In the genomic region with DNA sequence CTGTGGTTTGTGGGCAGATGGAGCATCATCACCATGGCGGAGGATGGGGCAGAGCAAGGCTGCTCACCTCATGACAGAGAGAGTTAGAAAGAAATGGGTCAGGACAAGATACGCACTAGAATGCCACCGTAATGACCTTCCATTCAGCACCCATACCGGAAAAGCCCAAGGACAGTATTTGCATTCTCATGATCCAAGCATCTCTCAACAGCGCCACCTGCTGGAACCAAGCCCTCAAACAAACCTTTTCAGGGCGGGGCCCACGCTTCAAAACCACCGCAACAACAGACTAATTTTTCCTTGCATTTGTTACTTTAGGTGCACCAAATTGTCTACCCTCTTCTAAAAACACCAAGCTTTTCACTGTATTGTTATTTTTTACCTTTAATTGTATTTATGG, we compare ENCODE assay signal across 9 mouse cellular contexts. TPM values are rescaled to one million over a fixed set of nuclear protein-coding genes. Genes with fewer than 3 reads are reported as not detected.
DNase-seq lines count a peak whose midpoint lies in the region; ATAC-seq and TF ChIP-seq lines count a peak whose summit lies in the region.
"Had no signal": no experiment of that assay in that cellular context is flagged by ENCODE, and none has a peak within 500 bp of the region (broad histone marks: within the 10 kb centered on the region; RNA-seq: fewer than 3 reads in every experiment).

No protein-coding gene starts in this region.

- no peaks in the 10 kb centered on the region for H3K27me3 ChIP-seq in hindbrain, postnatal 0 days (ENCODE audit: insufficient read depth, low read length)
- no peaks in the 10 kb centered on the region for H3K27me3 ChIP-seq in hindbrain, embryonic 12.5 days
- no peaks in the 10 kb centered on the region for H3K27me3 ChIP-seq in ES-Bruce4 (ENCODE audit: control insufficient read depth, insufficient read depth, low read length, poor library complexity, severe bottlenecking)

- no peak overlapping the region for H3K4me2 ChIP-seq in hindbrain, postnatal 0 days (ENCODE audit: low read depth, low read length)
- no peak overlapping the region for H3K4me2 ChIP-seq in hindbrain, embryonic 12.5 days (replicated peaks)

- TF ChIP-seq POLR2A in ES-Bruce4 (IDR thresholded peaks at IDR 0.05; ENCODE audit: insufficient read depth, low read length), result no peak

- no peak overlapping the region for H3K9ac ChIP-seq in hindbrain, postnatal 0 days (replicated peaks; ENCODE audit: low read length)
- H3K9ac ChIP-seq in hindbrain, embryonic 12.5 days, result no peak overlapping the region
- no peak overlapping the region for H3K9ac ChIP-seq in ES-Bruce4 (ENCODE audit: low read depth, poor library complexity, severe bottlenecking)

- ATAC-seq in hindbrain, postnatal 0 days, result no peak
- ATAC-seq in hindbrain, embryonic 12.5 days (ENCODE audit: low FRiP score), result no peak

- no peaks in the 10 kb centered on the region for H3K9me3 ChIP-seq in hindbrain, postnatal 0 days (ENCODE audit: low read length)
- H3K9me3 ChIP-seq in hindbrain, embryonic 12.5 days (replicated peaks), result no peaks in the 10 kb centered on the region
- H3K9me3 ChIP-seq in ES-Bruce4 (replicated peaks; ENCODE audit: control insufficient read depth, insufficient read depth, low read length, poor library complexity, severe bottlenecking), result peaks cover 8% of the 10 kb centered on the region

- peak; percentile 64 for TF ChIP-seq CTCF in hindbrain, postnatal 0 days (IDR thresholded peaks at IDR 0.05; ENCODE audit: low read depth)
- peak; percentile 78 for TF ChIP-seq CTCF in ES-Bruce4 (IDR thresholded peaks at IDR 0.05; ENCODE audit: low read depth, low read length)

- TF ChIP-seq EP300 in ES-Bruce4 (IDR thresholded peaks at IDR 0.05; ENCODE audit: insufficient read depth, low read depth, low read length), result no peak

- peak; percentile 38 for DNase-seq in hindbrain, postnatal 0 days (ENCODE audit: low spot score)
- DNase-seq in c-Kit-negative CD71-positive TER-119-positive erythroid progenitor cells, embryonic 14.5 days (ENCODE audit: low read depth, low spot score), result peak; percentile 68
- peak; percentile 39 for DNase-seq in forelimb bud, embryonic 11.5 days (ENCODE audit: low read depth, low spot score)
- peak; percentile 25 for DNase-seq in left cerebral cortex, adult 11 months (ENCODE audit: low spot score)
- DNase-seq in naive thymus-derived CD4-positive, alpha-beta T cell, adult 2 months (ENCODE audit: low read depth), result peak; percentile 86
- peak; percentile 30 to 79 for DNase-seq in thymus, postnatal 10 days (ENCODE audit: low spot score in 2 of 2)

- no peak overlapping the region for H3K4me3 ChIP-seq in hindbrain, postnatal 0 days (ENCODE audit: low read length)
- H3K4me3 ChIP-seq in hindbrain, embryonic 12.5 days, result no peak overlapping the region
- peak overlapping the region; percentile 38; the same call in 1 of the 2 replicates for H3K4me3 ChIP-seq in ES-Bruce4 (ENCODE audit: low read depth, low read length)

- H3K27ac ChIP-seq in hindbrain, postnatal 0 days, result no peak overlapping the region
- no peak overlapping the region for H3K27ac ChIP-seq in hindbrain, embryonic 12.5 days
- H3K27ac ChIP-seq in ES-Bruce4 (ENCODE audit: insufficient read depth, low read length), result no peak overlapping the region

- no peaks in the 10 kb centered on the region for H3K36me3 ChIP-seq in hindbrain, postnatal 0 days (ENCODE audit: insufficient read depth, low read length)
- H3K36me3 ChIP-seq in hindbrain, embryonic 12.5 days, result no peaks in the 10 kb centered on the region
- H3K36me3 ChIP-seq in ES-Bruce4 (ENCODE audit: control insufficient read depth, insufficient read depth, low read length, poor library complexity, severe bottlenecking), result no peaks in the 10 kb centered on the region

- 55% methylated on average over 8 of the region's 8 CpGs for WGBS in hindbrain, postnatal 0 days
- 57% methylated on average over 8 of the region's 8 CpGs for WGBS in hindbrain, embryonic 12.5 days

- H3K4me1 ChIP-seq in hindbrain, postnatal 0 days (ENCODE audit: insufficient read depth, low read length), result no peaks in the 10 kb centered on the region
- no peaks in the 10 kb centered on the region for H3K4me1 ChIP-seq in hindbrain, embryonic 12.5 days
- no peaks in the 10 kb centered on the region for H3K4me1 ChIP-seq in ES-Bruce4 (ENCODE audit: control insufficient read depth, insufficient read depth, low read length)

RNA-seq across cellular contexts. Expression of a gene that starts 21.6 kb away (rescaled TPM):
- total RNA-seq in hindbrain, postnatal 0 days (2014; rRNA removed), result not detected in 2 replicates
- polyA plus RNA-seq in hindbrain, postnatal 0 days (2015; fragmentation: Nextera tagmentation; extraction: Ambion mirVana), result 0.25 and 0.37 TPM in 2 replicates
- polyA plus RNA-seq in hindbrain, embryonic 12.5 days (2016; fragmentation: Nextera tagmentation; extraction: Ambion mirVana), result 0.26 TPM in 1 of 2 replicates, not detected in the other
- 0.64 TPM in 1 of 2 replicates, not detected in the other for polyA plus RNA-seq in ES-Bruce4 (2011; ENCODE audit: insufficient read depth, insufficient read length, low read depth, missing spikeins)
- polyA plus RNA-seq: liver, embryonic 16.5 days had no signal

RNA-seq across cellular contexts. Expression of a gene that starts 38.2 kb away (rescaled TPM):
- 16.0 and 19.2 TPM in 2 replicates for total RNA-seq in hindbrain, postnatal 0 days (2014; rRNA removed)
- 24.1 and 24.2 TPM in 2 replicates for polyA plus RNA-seq in hindbrain, postnatal 0 days (2015; fragmentation: Nextera tagmentation; extraction: Ambion mirVana)
- polyA plus RNA-seq in hindbrain, embryonic 12.5 days (2016; fragmentation: Nextera tagmentation; extraction: Ambion mirVana), result 6.4 and 8.2 TPM in 2 replicates
- 3.1 and 3.3 TPM in 2 replicates for polyA plus RNA-seq in ES-Bruce4 (2011; ENCODE audit: insufficient read depth, insufficient read length, low read depth, missing spikeins)
- polyA plus RNA-seq: liver, embryonic 16.5 days had no signal

RNA-seq across cellular contexts. Expression of a gene that starts 49.4 kb away (rescaled TPM):
- 15.1 and 23.3 TPM in 2 replicates for total RNA-seq in hindbrain, postnatal 0 days (2014; rRNA removed)
- polyA plus RNA-seq in hindbrain, postnatal 0 days (2015; fragmentation: Nextera tagmentation; extraction: Ambion mirVana), result 15.0 and 15.4 TPM in 2 replicates
- 21.2 and 25.3 TPM in 2 replicates for polyA plus RNA-seq in hindbrain, embryonic 12.5 days (2016; fragmentation: Nextera tagmentation; extraction: Ambion mirVana)
- polyA plus RNA-seq in ES-Bruce4 (2011; ENCODE audit: insufficient read depth, insufficient read length, low read depth, missing spikeins), result 16.3 and 17.1 TPM in 2 replicates

Comparison
In these comparisons a context has a peak if more than half of its experiments do, and no peak if none do; other contexts are left out.
1. DNase-seq: peak in every context shown above with its lines; median percentile 86 in naive thymus-derived CD4-positive, alpha-beta T cell, adult 2 months; 68 in c-Kit-negative CD71-positive TER-119-positive erythroid progenitor cells, embryonic 14.5 days; 54 in thymus, postnatal 10 days; 39 in forelimb bud, embryonic 11.5 days; 38 in hindbrain, postnatal 0 days; 25 in left cerebral cortex, adult 11 months.